Mouse (Mus musculus): ENCODE measurements around the gene Sh3bp4.

Gene Sh3bp4

DNA sequence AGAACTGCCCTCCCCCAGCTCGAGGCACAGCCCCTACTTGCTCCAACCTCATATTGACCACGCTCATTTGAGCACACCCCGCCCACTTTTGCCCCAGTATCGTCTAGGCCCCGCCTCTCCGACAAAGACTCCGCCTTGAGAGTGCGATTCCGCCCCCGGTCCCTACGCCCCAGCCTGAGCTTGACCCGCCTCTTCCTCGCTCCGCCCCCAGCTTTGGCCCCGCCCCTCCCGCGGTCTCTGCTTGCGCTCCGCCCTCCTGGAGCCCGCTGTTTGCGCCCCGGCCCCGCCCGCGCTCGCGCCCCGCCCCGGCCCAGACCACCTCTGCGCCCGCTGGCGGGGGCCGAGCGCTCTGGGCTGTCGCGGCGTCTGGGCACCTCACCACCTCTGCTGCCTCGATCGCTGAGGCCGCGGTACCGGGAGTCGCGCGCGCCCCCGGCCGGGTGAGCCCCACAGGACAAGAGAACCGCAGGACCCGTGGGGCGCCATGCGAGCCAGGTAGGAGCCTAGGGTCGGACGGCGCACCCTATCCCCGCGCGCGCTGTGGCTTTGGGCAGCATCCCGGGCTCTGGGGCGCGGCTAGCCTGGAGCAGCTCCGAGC lies at the start of gene Sh3bp4:
TSS of gene Sh3bp4 (plus strand) at position 313 of the 598 bp plus-strand sequence.
- DNase-seq (ENCODE audit: low spot score in 2 of 2): peak; percentile 95 to 97

- DNase-seq (ENCODE audit: low spot score in 2 of 2): no peak
These were observed 47.2 kb upstream of the Sh3bp4 start for GRCm38 (mm10) chr1:89022997-89023396.

DNA sequence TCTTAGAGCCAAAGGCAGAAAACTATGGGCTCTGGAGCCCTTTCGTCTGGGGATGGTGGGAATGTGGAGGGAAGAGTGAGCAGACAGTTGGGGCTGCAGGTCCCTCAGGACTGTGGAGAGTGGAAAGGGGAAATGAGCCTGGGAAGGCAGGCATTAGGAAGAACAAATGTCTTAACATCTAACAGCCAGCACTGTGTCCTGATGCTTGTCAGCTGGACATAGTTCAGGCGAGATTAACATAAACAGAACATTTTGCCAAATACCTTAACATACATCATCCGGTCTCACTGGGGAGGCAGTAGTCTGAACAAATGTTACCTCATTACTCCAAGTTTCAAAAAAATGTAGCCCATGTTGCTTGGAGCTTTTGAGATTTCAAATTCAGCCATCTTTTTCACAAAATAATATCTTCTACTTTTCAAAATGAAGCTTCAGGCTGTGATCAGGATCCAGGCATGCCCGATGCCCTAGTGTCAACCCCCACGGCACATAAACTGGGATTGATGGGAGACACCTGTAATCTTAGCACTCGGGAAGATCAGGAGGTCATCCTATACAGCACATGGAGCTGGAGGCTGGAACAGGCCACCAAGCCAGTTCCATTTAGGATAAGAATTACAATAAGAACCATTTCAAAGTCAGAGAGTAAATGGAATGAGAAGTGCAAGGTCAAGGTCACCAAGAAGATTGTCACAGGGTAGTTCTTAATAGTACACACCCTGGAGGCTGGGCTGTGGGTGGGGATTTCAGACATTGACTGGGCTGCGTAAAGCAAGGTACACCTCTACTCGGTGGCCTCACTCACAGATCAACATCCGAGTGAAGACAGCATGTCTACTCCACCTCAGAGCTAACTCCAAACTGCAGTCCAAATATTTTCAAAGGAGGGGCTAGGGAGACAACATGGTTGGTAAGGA lies 45.3 kb upstream of the Sh3bp4 start:
- no peak for DNase-seq (ENCODE audit: low spot score in 2 of 2)

DNA sequence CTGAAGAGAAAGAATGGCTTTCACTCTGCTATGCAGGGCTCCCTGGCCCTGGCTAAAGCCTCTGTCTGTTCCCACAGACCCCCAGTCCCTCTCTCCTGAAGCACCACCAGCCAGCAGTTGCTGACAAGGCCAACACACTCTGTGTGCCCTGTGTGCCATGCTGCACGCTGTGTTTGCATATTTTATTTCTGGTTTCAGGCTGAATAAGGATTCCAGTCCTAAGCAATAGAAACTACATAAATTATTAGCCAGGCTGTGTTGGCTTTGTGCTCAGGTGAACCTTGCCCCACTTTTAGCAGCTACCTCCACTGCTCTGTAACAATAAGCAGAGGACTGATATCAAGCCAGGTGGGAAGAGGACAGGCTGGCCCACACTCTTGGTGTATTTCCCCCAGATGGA lies 44.2 kb upstream of the Sh3bp4 start:
- DNase-seq (ENCODE audit: low spot score in 2 of 2): no peak

DNA sequence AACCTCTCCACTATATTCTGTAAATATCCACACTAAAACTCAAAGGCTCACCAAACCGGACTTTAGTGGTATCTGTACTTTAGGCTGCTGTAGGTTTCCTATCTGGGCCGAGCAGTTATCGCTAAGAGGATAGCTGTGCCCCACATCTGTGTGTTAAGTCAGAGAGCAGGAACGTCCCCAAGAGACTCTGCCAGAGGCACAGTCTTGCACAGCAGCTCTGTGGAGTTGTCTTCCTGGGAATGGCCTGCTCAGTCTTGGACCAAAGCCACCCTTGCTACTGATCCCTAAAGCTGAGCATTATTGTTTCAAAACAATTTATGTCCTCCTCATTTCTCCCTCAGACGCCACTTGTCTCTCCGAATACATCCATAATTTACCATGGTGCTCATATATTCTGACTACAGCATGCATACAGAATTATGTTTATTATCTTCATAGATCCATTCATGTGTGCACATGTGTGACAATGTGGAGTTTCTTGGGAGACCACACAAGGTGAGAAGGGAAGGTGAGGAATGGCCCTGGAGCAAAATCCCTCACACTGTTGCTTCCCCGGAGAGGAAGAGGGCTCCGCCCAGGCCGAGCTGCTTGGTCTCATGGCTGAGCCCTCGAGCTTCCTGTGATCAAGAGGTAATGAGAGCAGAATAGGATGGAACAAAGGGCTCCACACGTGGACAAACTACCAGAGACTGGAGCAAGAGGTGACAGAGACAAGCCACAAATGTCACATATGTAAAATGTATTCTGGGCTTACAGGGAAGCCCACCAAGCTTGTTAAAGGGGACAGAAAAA lies 40.9 kb upstream of the Sh3bp4 start:
- DNase-seq (ENCODE audit: low spot score in 2 of 2): no peak

DNA sequence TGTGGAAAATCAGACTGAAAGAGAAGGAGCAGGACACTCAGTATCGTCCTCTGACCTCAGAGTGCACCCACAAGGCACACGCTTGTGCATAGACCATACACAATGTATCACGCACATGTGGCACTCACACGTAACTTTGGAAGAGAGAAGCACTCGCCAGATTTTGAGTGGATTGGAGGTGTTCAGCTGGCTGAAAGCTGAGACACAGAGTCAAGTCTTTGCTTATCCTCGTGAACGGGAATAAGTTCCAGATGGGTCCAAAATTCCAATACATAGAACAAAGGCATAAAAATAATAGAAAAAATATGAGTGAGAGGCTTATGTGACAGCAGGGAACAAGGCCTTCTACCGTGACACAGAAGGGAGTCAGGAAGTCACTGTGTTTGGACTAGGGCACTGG lies 36.6 kb upstream of the Sh3bp4 start:
- DNase-seq (ENCODE audit: low spot score in 2 of 2): no peak

- DNase-seq (ENCODE audit: low spot score in 2 of 2): no peak
These were observed 36.2 kb upstream of the Sh3bp4 start for GRCm38 (mm10) chr1:89034061-89034460.

DNA sequence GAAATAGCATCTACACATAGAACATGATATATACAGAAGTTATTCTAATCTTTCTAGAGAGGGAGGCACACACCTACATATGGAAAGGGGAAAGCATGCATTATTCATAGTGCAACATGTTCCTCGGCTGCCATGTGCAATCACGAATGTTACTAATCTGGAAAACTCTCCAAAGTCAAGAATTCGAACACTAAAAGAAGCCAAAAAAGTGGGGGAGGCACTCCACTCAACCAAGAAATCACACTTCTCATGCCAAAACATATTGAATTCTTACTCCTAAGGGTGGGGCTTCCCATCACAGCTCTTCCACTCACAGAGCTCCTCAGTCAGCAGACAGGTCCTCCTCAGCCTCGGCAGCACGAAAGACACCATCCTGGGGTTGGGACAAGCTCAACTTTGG lies 35.1 kb upstream of the Sh3bp4 start:
- DNase-seq (ENCODE audit: low spot score in 2 of 2): no peak

- DNase-seq (ENCODE audit: low spot score in 2 of 2): no peak
These were observed 30.4 kb upstream of the Sh3bp4 start for GRCm38 (mm10) chr1:89039836-89040235.

DNA sequence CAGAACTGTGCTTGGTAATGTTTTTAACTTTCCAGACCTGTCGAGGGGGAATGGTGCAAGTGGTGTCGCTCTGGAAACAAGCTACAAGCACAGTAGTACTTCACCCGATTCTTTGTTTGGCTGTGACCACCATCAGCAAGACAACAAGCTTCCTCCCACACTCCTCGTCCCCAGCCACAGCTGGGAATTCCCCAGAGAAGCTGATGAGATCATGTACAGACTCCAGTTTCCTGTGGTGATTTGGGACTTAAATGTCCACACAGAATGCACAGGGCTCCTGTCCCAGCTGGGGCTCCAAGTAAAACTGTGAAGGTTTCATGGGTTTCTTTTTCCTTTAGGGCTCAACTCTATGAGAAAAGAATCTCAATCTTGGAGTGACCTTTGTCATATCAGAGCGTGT lies 28.9 kb upstream of the Sh3bp4 start:
- no peak for DNase-seq (ENCODE audit: low spot score in 2 of 2)

GRCm38 (mm10) chr1:89042081-89042480 lies 28.1 kb upstream of the Sh3bp4 start:
- no peak for DNase-seq (ENCODE audit: low spot score in 2 of 2)

DNA sequence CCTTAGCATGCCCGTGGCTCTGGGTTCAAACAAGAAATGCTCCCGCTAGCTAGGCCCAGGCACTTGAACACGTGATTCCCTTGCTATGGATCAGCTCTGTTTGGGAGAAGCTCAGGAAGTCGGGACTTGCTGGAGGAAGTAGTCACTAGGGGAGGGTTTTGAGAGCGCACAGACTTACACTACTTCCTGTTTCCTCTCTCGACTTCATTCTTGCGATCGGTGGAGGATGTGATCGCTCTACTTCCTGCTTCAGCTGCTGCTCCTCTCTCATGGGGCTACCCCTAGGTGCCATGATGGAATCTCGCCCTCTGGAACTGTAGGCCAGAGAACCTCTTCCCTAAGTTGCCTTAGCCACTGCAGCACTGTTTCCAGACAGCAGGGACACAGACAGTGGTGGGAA lies 27.3 kb upstream of the Sh3bp4 start:
- no peak for DNase-seq (ENCODE audit: low spot score in 2 of 2)

DNA sequence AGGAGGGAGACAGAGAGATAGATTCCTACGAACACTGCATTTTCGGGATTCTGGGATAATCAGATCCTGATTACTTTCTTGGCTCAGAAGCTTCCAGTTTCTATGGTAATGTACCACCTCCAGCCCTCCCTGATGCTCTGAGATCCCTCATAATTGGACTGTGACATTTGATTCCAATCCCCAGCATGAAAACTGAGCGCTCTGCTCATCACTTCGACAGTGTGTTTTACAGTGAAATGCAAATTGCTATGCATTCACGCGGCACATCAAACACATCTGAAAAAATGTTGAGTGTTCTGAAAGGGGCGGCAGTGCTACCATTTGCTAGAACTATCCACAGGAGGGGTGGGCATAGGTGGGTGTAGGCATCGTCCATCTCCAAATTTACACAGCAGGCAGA lies 24.8 kb upstream of the Sh3bp4 start:
- DNase-seq (ENCODE audit: low spot score in 2 of 2): no peak

- no peak for DNase-seq (ENCODE audit: low spot score in 2 of 2)
These were observed 20.7 kb upstream of the Sh3bp4 start for GRCm38 (mm10) chr1:89049506-89049905.

GRCm38 (mm10) chr1:89056175-89056574 lies 14.0 kb upstream of the Sh3bp4 start:
- DNase-seq (ENCODE audit: low spot score in 2 of 2): no peak

DNA sequence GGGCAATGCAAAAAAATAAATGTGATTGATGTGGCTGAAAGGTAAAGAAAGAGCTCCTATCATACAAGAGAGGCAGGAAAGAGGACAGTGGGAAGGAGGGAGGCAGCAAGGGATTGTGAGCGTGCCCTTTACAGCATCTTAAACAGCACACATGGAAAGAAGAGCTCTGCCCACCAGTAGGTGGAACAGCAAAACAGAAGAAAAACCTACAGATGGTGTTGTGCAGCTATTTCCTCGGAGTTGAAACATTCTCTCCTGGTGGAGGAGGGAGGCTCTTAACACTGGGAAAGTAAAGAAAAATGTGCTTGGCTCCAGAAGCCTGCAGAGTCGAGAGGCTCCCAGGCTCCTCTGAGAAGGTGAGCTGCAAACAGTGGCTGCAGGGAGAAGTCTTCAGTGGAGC lies 12.8 kb upstream of the Sh3bp4 start:
- no peak for DNase-seq (ENCODE audit: low spot score in 2 of 2)

- no peak for DNase-seq (ENCODE audit: low spot score in 2 of 2)
These were observed 12.2 kb upstream of the Sh3bp4 start for GRCm38 (mm10) chr1:89058011-89058410.

DNA sequence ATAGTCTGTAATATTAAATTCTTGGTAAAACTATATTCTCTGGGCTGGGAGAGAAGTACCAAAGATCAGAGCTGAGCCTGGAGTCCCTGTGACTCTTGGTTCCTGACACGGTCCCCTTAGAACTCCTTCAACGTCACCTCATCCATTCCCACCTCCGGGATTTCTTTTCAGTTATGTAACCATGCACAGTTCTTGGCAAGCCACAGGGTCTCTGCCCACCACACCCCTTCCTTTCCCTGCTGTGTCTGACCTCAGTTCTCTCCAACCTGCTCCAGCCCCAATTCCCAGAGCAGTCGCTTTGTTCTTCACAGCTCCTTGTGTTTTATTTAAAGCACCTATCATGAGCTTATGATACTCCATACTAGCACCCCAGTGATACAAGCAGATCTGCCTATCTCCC lies 7.2 kb upstream of the Sh3bp4 start:
- no peak for DNase-seq (ENCODE audit: low spot score in 2 of 2)

DNA sequence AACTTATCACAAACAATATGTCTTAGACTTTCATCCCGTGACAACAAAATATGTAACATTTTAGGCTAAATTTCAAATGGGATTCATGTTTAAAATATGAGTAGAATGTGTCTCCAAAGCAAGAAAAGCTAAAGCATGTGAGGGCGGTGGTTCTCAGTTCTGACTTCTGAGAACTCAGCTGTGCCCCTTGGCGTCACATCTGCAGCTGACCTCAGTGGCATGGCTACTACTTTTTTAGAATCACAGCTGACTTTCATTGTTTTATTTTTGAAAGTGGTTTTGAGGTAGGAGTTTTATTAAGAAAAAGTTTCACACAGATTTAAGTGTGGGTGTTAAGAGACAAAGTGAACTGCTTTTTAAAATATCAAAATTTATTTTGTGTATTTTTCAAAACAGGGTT lies 6.4 kb upstream of the Sh3bp4 start:
- no peak for DNase-seq (ENCODE audit: low spot score in 2 of 2)

DNA sequence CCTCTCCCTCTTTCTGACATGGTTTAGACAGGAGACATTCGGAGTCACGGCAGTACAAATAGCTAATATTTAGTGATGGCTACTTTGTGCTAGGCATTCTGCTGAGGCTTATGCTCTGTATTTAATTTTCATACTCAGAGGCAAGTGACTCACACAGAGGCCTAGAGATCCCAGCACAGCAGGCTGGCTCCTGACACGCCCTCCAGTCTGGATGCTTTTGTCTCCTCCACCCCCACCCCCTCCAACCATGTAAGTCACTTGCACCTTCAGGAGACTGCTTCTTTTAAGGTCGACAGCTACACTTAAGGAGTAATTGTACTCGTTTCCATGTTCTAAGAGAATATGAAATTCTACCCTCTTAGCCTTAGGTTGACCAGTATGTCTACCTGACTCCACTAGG lies 1.4 kb upstream of the Sh3bp4 start:
- DNase-seq (ENCODE audit: low spot score in 2 of 2): no peak

GRCm38 (mm10) chr1:89069479-89070102 lies 624 bp upstream of the Sh3bp4 start:
- DNase-seq (ENCODE audit: low spot score in 2 of 2): no peak

- DNase-seq (ENCODE audit: low spot score in 2 of 2): peak in 1 of 2 experiments; percentile 47
These were observed 701 bp downstream of the Sh3bp4 start for GRCm38 (mm10) chr1:89070871-89071361.

All from cerebellum, postnatal 4 days (tissue).